Mouse (Mus musculus) heart, adult 2 months (tissue): Measurements from ENCODE around the gene Gm38392. TPM values are rescaled to one million over a fixed set of nuclear protein-coding genes. Genes with fewer than 3 reads are reported as not detected.

Source experiments
- DNase-seq, 2 experiments: peaks; one replicate each; pipeline ENCODE4 v3.0.0; 2021
- H3K27ac ChIP-seq: fragments of 200-600 bp; 2 replicates; pipeline ENCODE4 v1.8.1; 2022
- H3K27me3 ChIP-seq: fragments of 200-500 bp; 2 replicates; pipeline ENCODE4 v1.6.1; 2012; ENCODE audit warnings: mild to moderate bottlenecking, low read length, inconsistent platforms, mixed read lengths; ENCODE audit not compliant: control insufficient read depth, insufficient read depth
- H3K36me3 ChIP-seq: fragments of 200-500 bp; 2 replicates; pipeline ENCODE4 v1.6.1; 2012; ENCODE audit warnings: low read length, inconsistent platforms; ENCODE audit not compliant: control insufficient read depth, insufficient read depth
- H3K4me1 ChIP-seq: fragments of 200-500 bp; 2 replicates; pipeline ENCODE4 v1.6.1; 2011; ENCODE audit warnings: low read length; ENCODE audit not compliant: control insufficient read depth, insufficient read depth
- H3K4me3 ChIP-seq: fragments of 200-600 bp; 2 replicates; pipeline ENCODE4 v1.8.1; 2022
- H3K79me2 ChIP-seq: fragments of 200-500 bp; replicated peaks from 2 replicates; pipeline ENCODE4 v1.6.1; 2012; ENCODE audit warnings: mild to moderate bottlenecking, inconsistent platforms, low read length, moderate library complexity, mixed read lengths; ENCODE audit not compliant: control insufficient read depth, insufficient read depth
- H3K9ac ChIP-seq: fragments of 200-500 bp; 2 replicates; pipeline ENCODE4 v1.6.1; 2012; ENCODE audit warnings: low read depth, mild to moderate bottlenecking, control low read depth, inconsistent platforms, low read length, mixed read lengths
- CTCF ChIP-seq: fragments of 200-600 bp; IDR thresholded peaks from 2 replicates; pipeline ENCODE4 v1.8.1; 2022; ENCODE audit warnings: antibody characterized with exemption, mild to moderate bottlenecking, moderate library complexity
- EP300 ChIP-seq: fragments of 200-500 bp; IDR thresholded peaks from 2 replicates; pipeline ENCODE4 v1.6.1; 2011; ENCODE audit warnings: low read depth, low read length, control low read depth; ENCODE audit not compliant: insufficient read depth
- POLR2A ChIP-seq: fragments of 200-500 bp; IDR thresholded peaks from 2 replicates; pipeline ENCODE4 v1.6.1; 2011; ENCODE audit warnings: mild to moderate bottlenecking, low read depth, low read length, control low read depth; ENCODE audit not compliant: insufficient read depth
- WGBS: fragments of 180-500 bp; shearing (Covaris S2); methylation state at CpG from one replicate; pipeline ENCODE4 v1.1.7; 2018; 5-methylcytosine and 5-hydroxymethylcytosine counted together
- intact Hi-C: fragments of 180-260 bp; cut with DNase I; formaldehyde crosslinking; loops from one replicate; pipeline ENCODE4 v1.15.1; 2025
- polyA plus RNA-seq: library from polyadenylated mRNA; depleted of rRNA; stranded (reverse); fragments of >200 nt; gene quantifications from 2 replicates; pipeline ENCODE4 v1.2.3, GENCODE M21; 2012
- total RNA-seq, 2 experiments: library from RNA; stranded (reverse); gene quantifications; 2 replicates each; pipeline ENCODE4 v1.2.3; 2021

Gm38392 gene
- total and polyA plus RNA-seq, 3 experiments: 0.26 to 0.27 TPM; not detected in 1

DNA sequence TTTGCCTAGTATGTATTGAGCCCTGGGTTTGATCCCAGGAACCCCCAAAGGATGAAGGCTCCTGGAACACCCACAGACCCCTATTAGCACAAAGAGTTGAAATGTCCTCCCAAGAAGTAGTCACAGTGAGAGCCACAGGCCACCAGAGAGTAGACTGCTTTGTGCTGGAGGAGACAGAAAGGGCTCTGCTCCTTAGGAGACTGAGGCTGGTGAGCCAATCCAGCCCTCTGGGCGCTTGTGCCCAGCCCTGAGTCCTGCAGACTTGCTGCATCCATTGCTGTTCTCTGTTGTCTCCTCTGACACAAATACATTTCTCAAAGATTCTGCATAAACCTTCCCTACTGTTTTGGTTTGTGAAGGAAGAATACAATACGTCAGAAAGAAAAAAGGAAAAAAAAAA, 76.1 kb downstream of the Gm38392 start:
- TF ChIP-seq EP300 (no peak), CTCF (no peak), POLR2A (no peak)
- no peak for DNase-seq
- WGBS: 24% methylated on average over 2 of the region's 2 CpGs

DNA sequence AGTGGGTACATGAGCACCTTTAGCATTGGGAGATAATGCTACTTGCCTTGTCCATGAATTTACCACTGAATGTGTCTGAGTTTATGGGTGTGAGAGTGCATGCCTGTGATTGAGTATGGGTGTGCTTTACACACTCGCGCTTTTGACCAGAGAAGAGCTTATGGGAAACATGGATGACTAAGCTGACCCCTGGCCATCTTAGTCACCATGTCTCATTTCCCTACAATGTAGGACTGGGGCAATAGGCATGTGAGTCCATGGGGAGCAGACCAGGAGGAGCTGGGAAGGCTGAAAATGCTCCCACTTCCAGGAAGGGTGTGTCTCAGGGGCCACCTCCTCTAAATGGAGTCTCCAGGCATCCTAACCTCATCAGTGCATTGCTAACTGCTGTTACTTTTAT, 76.9 kb downstream of the Gm38392 start:
- peaks cover 34% of the 10 kb centered on the region for H3K27me3 ChIP-seq
- no peaks in the 10 kb centered on the region for H3K36me3 ChIP-seq
- TF ChIP-seq CTCF (no peak), EP300 (no peak), POLR2A (no peak)
- intact Hi-C loops: no loop called here
- no peak for DNase-seq
- H3K79me2 ChIP-seq: no peaks in the 10 kb centered on the region
- no peaks in the 10 kb centered on the region; the same call in 1 of the 2 replicates for H3K4me1 ChIP-seq
- no peak overlapping the region for H3K9ac ChIP-seq
- H3K4me3 ChIP-seq: no peak overlapping the region
- 29% methylated on average over 2 of the region's 2 CpGs for WGBS
- H3K27ac ChIP-seq: no peak overlapping the region

More for the DNA sequence above, 76.1 kb downstream of the Gm38392 start:
- Histone ChIP-seq H3K79me2 (no peaks in the 10 kb centered on the region), H3K4me1 (no peaks in the 10 kb centered on the region; the same call in 1 of the 2 replicates), H3K27me3 (peaks cover 35% of the 10 kb centered on the region), H3K4me3 (no peak overlapping the region), H3K27ac (no peak overlapping the region), H3K36me3 (no peaks in the 10 kb centered on the region), H3K9ac (no peak overlapping the region)
- intact Hi-C loops: no loop called here

DNA sequence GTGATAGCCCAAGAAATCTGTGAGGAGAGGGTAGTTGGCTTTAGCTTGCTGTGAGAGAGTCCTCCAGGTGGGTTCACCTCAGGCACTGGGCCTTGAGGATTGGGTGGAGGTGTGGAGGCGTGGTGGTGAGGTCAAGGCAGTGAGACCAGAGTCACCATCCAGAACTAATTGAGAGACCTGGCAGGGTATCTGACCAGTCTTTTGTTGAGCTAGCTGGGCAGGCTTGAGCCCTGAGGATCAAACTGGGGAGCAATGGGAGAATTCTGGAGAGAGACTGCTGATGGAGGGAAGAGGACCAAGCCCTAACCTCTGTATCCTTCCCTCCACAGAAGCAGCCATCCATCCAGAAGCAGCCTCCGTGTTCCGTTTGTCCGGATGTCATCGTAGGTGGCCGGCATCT, 77.7 kb downstream of the Gm38392 start:
- Histone ChIP-seq H3K79me2 (no peaks in the 10 kb centered on the region), H3K9ac (no peak overlapping the region), H3K36me3 (no peaks in the 10 kb centered on the region), H3K27ac (no peak overlapping the region), H3K27me3 (peaks cover 27% of the 10 kb centered on the region), H3K4me1 (no peaks in the 10 kb centered on the region), H3K4me3 (no peak overlapping the region)
- 10% methylated on average over 6 of the region's 6 CpGs for WGBS
- no peak for TF ChIP-seq CTCF
- no peak for TF ChIP-seq EP300
- no peak for TF ChIP-seq POLR2A
- DNase-seq: no peak
- intact Hi-C loops: no loop called here

DNA sequence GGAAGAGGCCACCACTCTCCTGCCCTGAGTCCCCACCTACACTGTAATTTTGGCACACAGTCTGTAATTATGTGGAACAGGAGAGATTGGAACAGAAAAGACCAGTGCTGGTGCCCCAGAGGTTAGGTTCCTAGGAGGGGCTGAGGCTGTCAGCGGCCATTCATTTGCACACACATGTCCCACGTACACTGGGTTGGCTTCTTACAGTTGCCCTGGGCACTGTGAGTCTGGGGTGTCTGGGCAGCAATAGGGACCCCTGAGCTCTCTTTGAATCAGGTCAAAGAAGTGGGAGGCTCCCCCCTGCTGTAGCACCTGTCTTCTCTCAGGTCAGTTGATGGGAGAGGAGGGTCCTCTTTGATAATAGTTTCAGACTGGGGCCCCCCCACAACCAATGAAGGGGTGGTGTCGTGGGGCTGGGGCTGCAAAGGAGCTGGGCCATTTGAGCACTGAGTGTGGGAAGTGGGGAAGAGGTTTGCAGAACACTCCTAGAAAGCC, 78.7 kb downstream of the Gm38392 start:
- H3K9ac ChIP-seq: no peak overlapping the region
- H3K27me3 ChIP-seq: peaks cover 25% of the 10 kb centered on the region
- no peak for DNase-seq
- TF ChIP-seq EP300 (no peak), POLR2A (no peak), CTCF (no peak)
- no peaks in the 10 kb centered on the region for H3K4me1 ChIP-seq
- WGBS: 21% methylated on average over 3 of the region's 3 CpGs
- no peak overlapping the region for H3K4me3 ChIP-seq
- intact Hi-C loops: no loop called here
- no peaks in the 10 kb centered on the region for H3K36me3 ChIP-seq
- H3K27ac ChIP-seq: no peak overlapping the region
- H3K79me2 ChIP-seq: no peaks in the 10 kb centered on the region

DNA sequence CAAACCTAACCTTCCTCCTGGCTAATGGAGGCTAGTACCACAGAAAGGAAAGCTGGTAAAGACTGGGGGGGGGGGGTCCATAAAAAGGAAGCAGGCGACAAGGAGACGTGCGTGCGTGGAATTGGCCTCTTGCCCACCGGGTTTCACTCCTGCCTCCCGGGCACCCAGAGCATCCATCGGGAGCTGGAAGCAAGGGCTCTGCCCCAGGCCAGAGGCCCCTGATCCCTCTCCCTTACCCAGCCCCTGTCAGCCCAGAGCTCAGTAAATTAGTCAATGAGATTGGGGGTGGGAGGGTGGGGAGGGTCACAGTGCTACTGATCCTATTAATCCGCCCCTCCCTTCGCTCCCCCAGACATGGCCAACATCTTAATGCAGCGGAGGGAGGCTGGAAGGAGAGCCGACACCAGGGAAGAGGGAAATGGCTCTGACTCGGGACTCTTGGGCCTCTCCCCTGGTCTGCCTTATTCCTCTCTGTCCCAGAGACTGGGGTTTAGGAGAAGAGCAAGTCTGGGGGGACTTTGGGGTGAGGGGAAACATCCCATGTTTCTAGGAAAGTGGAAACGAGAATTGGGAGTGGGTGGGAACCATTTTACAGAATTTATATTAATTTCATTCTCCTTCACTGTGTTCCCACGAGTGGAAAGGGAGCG, 79.4 kb downstream of the Gm38392 start:
- TF ChIP-seq EP300 (no peak), POLR2A (no peak), CTCF (no peak)
- no peak overlapping the region for H3K4me3 ChIP-seq
- H3K27ac ChIP-seq: no peak overlapping the region
- DNase-seq: no peak
- intact Hi-C loops: no loop called here
- no peaks in the 10 kb centered on the region for H3K4me1 ChIP-seq
- H3K27me3 ChIP-seq: peaks cover 27% of the 10 kb centered on the region
- no peak overlapping the region for H3K9ac ChIP-seq
- no peaks in the 10 kb centered on the region for H3K79me2 ChIP-seq
- H3K36me3 ChIP-seq: no peaks in the 10 kb centered on the region
- WGBS: 5% methylated on average over 15 of the region's 15 CpGs

DNA sequence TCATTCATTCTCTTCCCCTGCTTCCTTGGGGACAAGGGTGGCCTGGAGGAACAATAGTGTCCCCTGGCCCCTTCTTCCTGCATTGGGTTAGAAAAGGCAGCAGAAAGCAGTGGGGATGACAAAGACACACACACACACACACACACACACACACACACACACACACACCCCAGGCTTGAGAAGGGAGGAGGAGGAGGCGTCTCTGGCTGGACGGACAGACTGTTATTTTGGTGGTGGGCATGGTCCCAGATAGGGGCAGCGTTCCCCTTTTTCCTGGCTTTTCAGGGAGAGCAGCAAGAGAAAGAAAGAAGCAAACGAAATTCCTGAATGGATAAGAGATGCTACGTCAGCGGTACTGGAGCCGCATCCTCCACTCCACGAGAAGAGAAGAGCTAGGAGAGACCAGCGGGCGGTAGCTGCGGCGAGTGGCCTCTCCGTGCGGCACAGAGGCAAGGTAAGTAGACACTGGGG, 80.1 kb downstream of the Gm38392 start:
- intact Hi-C loops: no loop called here
- 4% methylated on average over 14 of the region's 14 CpGs for WGBS
- H3K4me3 ChIP-seq: no peak overlapping the region
- H3K27me3 ChIP-seq: peaks cover 33% of the 10 kb centered on the region
- H3K4me1 ChIP-seq: no peaks in the 10 kb centered on the region
- DNase-seq: no peak
- H3K27ac ChIP-seq: no peak overlapping the region
- TF ChIP-seq POLR2A (no peak), CTCF (no peak), EP300 (no peak)
- H3K79me2 ChIP-seq: no peaks in the 10 kb centered on the region
- H3K36me3 ChIP-seq: no peaks in the 10 kb centered on the region
- H3K9ac ChIP-seq: no peak overlapping the region
